Mouse (Mus musculus) embryonic fibroblast, embryonic 13.5 days (primary cell): ENCODE measurements at regions not wholly inside any gene's neighbourhood (a gene's known extent, or its start where the extent isn't known, plus 50 kb on each side); places are given as distances from the start of the nearest gene placed in this dataset.

Source experiments
- CTCF ChIP-seq: IDR thresholded peaks from 2 replicates; pipeline ENCODE4 v1.5.1; 2011; ENCODE audit warnings: mild to moderate bottlenecking, control low read depth, low read length, moderate library complexity, borderline replicate concordance; ENCODE audit not compliant: insufficient read depth
- POLR2A ChIP-seq: IDR thresholded peaks from 2 replicates; pipeline ENCODE4 v1.6.1; 2011; ENCODE audit warnings: low read depth, mild to moderate bottlenecking, control low read depth, low read length, moderate library complexity

GRCm38 (mm10) chr11:44127088-44127487, 226.1 kb upstream of the Adra1b start:
- no peak for TF ChIP-seq CTCF
- TF ChIP-seq POLR2A, result no peak
